Mouse (Mus musculus) testis, adult 2 months (tissue): ENCODE data around the gene Kank1.

Experiments used
- CTCF ChIP-seq: fragments of 200-500 bp; IDR thresholded peaks from 2 replicates; pipeline ENCODE4 v1.5.1; 2012; ENCODE audit warnings: low read depth, mild to moderate bottlenecking, inconsistent platforms, low read length, moderate library complexity; ENCODE audit not compliant: control insufficient read depth, insufficient read depth, insufficient replicate concordance
- POLR2A ChIP-seq: fragments of 200-500 bp; IDR thresholded peaks from 2 replicates; pipeline ENCODE4 v1.6.1; 2012; ENCODE audit warnings: low read depth, mild to moderate bottlenecking, inconsistent platforms, low read length, moderate library complexity; ENCODE audit not compliant: control insufficient read depth

- TF ChIP-seq CTCF (no peak), POLR2A (no peak)
These were observed 30.5 kb downstream of the Kank1 start for GRCm38 (mm10) chr19:25267247-25267646.
